Mouse (Mus musculus): ENCODE results near the gene Tbc1d7.

Gene Tbc1d7

DNA sequence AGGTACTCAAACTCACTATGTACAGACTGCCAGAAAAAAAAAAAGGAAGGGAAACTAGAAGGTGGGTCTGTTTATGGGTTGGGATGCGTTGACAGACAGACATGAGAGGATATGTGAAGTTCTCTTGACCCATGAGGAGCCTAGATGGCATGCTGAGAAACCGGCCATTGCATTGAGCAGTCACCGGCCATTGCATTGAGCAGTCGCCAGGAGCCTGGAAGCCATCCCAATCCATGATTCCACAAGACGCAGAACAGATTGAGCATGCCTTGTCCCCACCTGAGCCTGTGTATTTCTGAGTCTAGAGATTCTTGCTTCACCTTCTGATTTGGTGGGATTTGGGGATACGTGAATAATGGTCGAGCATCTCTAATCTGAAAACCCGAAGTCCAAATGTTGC lies 22.6 kb upstream of the Tbc1d7 start:
- DNase-seq (ENCODE audit: low spot score in 2 of 2), result no peak

DNA sequence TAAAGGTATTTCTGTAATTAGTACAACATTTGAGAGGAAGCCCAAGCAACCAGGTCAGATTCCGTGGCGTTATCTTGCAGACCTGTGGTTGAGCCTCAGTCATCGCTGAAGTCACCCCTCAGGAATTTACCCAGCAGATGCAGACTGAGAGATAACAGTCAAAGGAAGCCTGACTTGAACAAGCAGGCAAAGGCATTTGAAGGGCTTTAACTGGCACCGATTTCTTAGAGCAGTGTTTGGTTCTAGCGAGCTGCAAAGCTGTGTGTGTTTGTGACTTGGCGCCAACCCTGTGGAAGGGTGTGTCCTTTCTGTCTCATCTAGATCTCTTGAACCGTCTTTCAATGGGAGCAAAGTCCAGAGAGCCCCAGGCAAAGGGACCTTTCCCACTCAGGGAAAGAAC lies 22.0 kb upstream of the Tbc1d7 start:
- no peak for DNase-seq (ENCODE audit: low spot score in 2 of 2)

DNA sequence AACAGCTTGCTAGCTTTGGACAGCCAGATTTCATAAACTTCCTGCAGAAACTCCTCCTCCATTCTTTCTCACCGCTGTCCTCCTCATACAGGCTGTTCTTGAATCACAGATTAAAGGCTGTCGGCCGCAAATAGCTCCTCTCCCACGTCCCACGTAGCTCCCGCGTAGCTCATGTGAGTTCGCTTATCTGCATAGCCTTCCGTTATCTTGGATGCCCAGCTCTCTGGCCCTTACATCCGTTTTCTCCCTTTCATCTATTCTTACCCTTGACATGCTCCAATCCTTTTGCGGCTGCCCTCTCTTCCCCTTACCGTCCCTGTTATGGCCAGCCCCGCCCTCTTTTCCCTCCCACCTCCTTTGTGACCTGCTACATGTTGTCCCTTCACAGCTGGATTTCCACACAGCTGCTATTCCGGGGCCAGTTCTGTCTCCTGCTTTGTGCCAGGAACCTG lies 20.5 kb upstream of the Tbc1d7 start:
- no peak for DNase-seq (ENCODE audit: low spot score in 2 of 2)

DNA sequence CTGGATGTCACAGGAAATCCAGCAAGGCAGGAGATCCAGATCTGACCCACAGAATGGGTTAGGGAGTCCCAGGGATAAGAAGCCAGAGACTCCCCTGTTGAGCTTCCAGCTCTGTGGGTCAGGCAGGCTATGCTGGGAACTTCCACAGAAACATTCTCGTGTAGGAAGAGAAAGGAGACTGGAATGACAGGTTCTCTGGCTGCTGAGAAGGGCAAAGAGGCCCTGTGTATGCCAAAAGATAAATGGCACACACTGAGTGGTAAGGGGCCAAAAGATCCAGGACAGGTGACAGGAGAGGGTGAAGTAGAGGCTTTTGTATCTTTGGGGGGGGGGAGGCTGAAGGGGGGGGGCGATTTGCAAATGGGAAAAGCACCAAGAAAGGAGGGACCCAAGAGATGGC lies 20.0 kb upstream of the Tbc1d7 start:
- DNase-seq (ENCODE audit: low spot score in 2 of 2), result no peak

DNA sequence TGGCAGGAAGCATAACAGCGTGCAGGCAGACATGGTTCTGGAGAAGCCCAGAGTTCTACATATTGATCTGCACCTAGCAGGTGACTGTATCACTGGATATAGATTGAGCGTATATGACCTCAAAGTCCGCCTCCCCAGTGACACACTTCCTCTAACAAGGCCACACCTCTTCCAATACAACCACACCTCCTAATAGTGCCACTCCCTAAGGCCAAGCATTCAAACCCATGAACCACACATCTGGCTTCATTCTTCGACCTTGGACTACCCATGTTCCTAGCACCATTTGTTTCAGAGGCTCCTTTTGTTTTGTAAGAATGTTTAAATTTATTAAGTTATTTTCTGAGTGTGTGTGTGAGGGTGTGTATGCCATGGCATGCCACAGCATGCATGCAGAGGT lies 16.4 kb upstream of the Tbc1d7 start:
- no peak for DNase-seq (ENCODE audit: low spot score in 2 of 2)

DNA sequence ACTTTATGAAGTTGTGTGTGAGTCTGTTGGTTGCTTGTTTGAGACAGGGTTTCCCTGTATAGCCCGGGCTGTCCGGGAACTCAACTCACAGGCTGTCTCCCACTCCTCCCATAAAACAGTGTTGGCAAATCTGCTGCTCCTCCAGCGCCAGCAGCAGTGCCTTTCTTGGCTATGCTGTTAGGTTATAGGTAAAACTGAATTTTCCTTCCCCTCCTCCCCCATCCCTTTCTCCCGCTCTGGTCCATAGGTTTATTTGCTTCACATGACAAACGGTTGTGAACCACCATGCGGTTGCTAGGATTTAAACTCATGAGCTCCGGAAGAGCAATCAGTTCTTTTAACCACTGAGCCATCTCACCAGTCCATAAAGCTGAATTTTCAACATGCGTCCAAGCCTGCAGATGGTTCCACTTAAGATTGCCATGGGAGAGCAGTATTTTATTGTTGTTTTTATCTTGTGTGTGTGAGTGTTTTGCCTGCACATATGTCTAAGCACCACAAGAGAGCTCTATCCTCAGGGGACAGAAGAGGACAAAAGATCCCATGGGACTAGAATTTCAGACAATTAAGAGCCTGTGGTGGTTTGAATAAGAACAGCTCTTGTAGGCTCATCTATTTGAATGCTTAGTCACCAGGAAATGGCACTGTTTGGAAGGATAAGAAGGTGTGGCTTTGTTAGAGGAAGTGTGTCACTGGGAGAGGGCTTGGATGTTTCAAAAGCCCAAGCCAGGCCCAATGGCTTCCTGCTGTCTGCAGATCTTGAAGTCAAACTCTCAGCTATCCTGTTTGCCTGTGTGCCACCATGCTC lies 12.2 kb upstream of the Tbc1d7 start:
- no peak for DNase-seq (ENCODE audit: low spot score in 2 of 2)

DNA sequence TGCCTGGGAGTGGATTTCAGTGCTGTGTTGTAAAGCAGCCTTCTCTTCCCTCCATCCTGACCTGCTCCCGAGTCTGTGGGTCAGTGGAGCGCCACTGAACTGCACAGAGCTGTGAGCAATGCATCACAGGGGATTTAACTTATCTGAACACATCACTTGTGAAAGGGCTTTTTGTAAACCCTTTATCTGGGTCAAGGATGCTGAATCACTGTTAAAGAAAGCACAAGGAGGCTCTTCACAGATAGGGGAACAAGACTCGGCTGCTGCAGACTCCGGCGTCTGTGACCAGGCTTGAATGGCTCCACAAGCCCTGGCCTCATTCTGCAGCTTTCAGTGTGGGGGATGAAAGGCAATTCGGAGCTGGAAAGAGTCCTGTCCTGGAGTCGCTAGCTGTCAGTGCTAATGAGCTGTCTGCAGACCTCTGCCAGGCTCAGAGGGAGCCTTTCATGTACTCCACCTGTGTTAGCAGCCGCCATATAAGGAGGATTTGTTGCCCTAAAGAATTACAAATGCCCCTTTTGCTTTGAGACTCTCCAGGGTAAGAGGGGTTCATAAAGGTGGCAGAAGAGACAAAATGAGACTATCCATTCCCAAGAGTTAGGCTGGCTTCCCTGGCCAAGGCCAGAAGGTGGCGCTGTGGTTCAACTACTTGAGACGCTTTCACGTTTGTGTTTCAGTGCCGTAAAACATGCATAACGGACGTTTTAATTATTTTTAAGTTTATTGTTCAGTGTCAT lies 11.3 kb upstream of the Tbc1d7 start:
- DNase-seq (ENCODE audit: low spot score in 2 of 2), result peak; percentile 57 to 80

DNA sequence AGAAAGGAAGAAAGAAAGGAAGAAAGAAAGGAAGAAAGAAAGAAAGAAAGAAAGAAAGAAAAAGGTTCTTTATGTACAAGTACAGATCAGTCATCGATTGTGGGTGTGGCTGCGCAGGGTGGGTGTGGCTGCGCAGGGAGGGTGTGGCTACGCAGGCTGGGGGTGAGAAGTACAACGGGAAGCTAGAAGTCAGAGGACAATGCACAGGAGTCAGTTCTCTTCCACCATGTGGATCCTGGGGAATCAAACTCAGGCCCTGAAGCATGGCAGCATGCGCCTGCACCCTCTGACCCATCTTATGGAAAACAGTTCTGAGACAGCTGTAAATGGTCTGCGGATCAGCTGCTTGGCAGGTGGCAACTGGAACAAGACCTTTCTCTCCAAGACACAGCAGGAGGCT lies 9.8 kb upstream of the Tbc1d7 start:
- no peak for DNase-seq (ENCODE audit: low spot score in 2 of 2)

DNA sequence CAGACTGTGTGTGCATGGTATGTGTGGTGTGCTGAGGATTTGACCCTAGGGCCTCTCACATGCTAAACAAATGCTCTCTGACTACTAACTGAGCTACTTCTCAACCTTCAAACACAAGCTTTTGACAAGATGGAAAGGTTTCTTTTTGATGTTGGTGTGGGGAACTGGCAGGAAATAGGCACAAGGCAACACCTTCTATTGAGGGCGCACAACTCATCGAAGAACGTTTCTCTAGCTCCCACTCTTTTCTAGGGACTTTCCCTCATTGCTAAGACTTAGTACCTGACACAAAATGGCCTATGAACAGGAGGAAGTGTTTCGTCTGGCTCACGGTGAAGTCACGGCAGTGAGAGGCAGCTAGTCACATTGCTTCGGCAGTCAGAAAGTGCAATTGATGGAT lies 6.0 kb upstream of the Tbc1d7 start:
- no peak for DNase-seq (ENCODE audit: low spot score in 2 of 2)

DNA sequence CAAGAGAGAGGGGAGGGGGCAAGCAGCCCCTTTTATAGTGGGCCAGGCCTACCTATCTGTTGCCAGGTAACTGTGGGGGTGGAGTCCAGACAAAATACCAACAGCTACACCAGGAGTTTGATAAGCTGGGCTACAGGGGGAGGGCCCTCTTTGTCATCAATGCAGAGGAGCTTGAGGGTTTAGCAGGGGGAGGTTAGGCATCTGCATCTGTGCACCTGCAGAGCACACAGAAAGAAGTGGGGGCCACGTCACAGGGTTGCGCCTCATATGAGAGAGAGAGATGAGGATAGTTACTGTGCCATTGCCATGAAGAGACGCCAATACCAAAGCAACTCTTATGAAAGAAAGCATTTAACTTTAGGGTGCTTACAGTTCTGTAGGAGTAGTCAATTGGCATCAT lies 5.4 kb upstream of the Tbc1d7 start:
- DNase-seq (ENCODE audit: low spot score in 2 of 2), result no peak

DNA sequence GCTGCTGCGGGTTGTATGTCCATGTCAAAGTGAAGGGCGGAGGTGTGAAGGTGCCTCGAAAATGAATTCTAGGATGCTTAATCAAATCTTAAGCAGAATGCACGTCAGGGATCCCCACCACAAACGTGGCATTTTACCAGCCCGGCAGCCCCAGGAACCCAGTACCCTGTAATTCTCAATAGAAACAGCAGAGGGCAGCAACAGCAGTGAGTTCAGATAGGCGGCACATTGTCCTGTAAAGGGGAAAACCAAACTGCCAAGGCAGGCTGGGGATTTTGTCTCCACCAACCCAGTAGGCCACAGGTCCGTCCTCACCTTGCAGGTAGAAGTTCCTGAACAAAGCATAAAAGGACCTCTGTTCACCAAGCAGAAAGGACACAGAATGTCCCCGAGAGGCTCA lies 2.0 kb upstream of the Tbc1d7 start:
- DNase-seq (ENCODE audit: low spot score in 2 of 2), result peak; percentile 38 to 68

DNA sequence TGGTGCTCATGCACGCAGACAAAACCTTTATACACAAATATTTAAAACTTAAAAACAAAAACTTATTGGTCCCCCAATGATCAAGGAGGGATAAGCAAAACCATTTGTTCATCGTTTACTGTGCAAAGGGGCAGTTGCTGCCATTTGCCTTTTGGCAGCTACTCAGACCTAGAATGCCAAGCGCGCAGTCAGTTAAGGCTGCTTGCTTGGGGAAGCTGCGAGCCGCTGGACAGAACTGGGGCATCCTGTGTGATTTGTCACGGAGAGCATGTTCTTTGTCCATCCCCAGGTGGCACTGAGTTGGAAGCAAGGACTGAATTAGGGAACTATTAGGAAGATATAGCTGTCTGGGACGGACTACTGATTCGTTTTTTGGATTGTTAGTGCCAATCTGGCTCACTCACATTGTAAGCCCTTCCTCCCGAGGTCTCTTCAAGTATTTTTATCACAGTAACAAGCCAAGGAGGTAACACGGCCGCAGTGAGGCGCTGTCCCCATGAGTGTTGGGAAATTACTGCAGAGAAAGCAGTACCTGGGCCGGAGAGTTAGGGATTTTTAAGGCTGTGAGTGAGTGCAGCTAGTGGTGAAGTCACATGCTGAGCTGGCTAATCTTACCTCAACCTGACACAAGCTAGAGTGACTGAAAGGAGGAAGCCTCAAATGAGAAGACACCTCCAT lies 874 bp upstream of the Tbc1d7 start:
- DNase-seq (ENCODE audit: low spot score in 2 of 2), result no peak

DNA sequence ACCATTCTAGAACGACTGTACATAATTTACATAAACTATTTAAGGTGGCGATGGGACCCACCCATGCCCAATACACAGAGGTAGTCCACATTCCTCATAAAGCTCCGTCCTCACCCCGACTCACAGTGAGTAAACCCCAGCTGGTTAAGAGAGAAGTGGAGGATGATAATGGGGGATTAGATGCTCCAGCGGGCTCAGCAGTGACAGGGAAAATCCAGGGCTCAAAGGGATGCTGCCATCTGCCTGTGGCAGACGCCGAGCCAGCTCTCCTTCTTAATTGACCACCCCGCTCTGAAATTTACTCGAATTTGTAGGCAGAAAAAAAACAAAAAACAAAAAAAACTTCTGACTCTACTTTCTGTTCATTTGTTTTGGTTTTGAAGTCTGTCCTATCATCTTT lies 3.6 kb downstream of the Tbc1d7 start:
- DNase-seq (ENCODE audit: low spot score in 2 of 2), result no peak

DNA sequence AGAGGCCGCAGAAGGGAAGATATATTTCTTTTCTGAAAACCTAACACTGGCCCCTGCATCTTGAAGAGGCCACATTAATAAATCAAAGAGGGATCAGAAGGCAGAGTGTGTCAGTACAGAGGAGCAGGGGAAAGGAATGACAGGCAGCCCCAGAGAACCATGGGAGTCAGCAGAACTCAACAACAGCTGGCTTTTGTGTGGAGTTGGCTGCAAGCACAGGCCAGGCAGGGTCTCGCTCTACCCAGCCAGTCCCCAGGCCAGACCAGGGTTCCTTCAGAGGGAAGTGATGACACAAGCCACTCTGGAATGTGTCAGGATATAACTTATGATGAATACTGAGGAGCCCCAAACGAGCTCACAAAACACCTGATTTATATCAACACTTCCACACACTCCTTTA lies 11.9 kb downstream of the Tbc1d7 start:
- DNase-seq (ENCODE audit: low spot score in 2 of 2), result no peak

DNA sequence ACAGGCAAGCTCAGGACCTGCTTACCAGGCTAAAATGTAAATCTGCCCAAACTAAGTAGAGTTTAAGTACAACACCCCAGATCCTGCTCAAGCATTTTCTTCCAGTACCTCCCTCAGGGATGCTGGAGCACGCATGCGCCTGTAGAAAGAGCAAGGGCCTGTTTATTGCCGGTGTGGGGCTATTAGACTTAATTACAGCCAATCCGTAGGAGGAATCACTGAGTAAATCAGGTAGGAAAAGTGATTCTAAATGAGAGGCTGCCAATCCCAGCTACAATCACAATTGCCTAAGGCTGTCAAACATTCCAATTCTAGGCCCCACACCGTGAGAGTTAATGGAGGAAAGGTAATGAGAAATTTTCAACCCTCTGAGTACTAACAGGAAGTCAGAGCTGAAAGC lies 13.0 kb downstream of the Tbc1d7 start:
- no peak for DNase-seq (ENCODE audit: low spot score in 2 of 2)

DNA sequence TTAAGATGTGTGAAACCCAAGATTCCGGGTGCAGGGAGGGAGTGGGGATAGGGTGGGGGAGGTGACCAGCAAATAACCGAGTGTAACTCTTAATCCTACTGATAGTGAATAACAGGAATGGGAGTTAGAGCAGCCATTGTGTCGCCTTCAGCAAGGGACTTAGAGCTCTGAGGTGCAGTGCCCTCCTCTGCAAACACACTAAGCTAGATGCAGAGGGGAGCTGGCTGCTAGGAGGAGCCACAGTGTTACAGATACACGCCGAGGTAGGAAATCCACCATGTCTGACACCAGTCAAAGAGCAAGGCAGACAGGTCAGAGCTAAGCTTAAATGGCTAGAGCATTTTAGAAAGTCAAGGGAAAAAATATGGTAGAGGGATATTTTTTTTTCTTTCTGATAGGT lies 13.9 kb downstream of the Tbc1d7 start:
- DNase-seq (ENCODE audit: low spot score in 2 of 2), result no peak

DNA sequence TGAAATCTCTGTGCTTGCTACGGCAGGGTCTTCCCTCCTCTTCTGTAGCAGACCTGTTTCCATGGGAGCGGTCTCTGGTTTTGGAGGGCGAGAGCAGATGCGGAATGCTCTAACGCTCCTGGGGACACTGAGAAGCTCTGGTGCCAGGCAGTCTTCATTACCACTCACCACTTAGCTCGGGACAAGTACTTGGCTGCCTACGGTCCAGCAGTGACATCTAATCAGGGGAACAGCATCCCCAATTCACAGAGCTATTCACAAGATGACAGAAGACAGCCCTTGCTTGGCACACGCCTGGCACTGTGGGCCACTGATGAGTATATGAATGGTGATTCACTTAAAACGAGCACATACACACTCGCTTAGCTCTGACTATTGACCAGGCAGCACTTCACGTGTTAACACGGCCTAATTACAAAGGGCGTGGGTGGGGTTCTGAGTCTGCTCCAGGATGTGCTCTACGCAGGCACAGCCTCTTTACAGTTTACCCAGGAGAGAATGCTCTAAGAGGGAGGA lies 19.2 kb downstream of the Tbc1d7 start:
- DNase-seq (ENCODE audit: low spot score in 2 of 2), result no peak

DNA sequence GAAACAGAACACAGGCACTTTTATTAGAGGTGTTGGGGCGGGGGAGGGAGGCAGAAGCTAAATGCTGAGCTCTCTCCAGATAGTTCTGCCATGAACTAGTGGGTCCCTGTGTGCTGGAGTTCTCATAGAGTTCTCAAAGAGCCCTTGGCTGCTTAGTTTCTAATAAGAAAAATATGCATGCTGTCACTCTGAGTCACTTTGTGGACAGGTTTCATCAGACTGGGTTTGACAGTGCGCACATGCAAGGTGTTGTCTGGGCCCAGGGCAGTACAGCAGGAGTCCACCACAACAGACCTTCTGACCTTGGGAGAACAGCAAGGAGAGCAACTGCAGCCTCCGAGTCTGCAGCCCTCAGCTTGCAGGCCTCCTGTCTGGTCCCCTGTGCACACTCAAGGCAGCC lies 21.6 kb downstream of the Tbc1d7 start:
- DNase-seq (ENCODE audit: low spot score in 2 of 2), result no peak

DNA sequence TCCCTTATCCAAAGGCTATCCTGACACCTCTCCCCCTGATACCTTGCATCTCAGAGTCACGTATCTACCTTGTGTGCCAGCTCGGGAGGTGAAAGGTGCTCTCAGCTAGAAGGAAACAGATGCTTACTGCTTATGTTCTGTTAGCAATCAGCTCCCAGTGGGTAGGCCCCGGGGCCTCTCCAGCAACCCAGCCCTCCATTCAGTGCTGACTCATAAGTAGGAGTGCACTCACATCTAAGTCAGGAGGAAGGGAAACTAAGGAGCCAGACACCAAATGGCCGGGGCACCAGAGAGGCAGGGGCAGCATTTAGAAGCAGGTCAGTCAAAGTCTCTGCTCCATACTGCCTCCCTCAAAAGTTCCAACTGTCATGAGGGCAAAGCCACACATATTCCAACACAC lies 22.6 kb downstream of the Tbc1d7 start:
- DNase-seq (ENCODE audit: low spot score in 2 of 2), result no peak

DNA sequence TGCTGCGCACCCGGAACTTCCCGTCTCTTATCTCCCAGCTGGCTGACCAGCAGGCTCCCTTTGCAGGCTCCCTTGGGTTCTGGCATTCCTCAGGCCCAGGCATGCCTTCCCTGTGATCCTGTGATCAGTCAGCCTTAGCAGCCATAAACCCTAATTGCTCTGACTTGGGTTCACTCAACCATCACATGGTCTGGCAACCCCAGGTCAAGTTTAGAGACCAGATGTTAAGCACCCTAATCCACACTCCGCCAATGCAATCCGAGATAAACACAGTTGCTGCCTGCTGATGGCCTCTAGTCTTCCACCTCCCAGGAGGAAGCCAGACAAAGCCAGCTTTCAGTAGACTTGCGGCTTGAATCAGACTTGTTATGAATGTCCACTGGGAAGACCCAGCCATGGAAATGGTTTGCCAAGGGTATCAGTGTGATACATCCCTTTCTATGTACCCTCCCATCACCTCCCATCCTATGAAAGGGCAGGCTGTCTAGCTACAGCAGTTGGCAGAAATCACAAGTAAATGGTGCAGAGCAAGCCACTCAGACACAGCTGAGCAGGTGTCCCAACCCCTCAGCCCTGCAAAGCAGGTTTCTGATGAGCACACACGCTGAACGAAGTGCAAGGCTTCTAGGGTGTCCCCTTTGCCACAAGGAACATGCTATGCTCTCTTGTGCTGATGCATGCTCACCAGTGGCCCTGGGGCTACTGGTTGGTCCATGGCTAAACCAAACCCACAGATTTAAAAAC lies 24.6 kb downstream of the Tbc1d7 start:
- DNase-seq (ENCODE audit: low spot score in 2 of 2), result no peak

DNA sequence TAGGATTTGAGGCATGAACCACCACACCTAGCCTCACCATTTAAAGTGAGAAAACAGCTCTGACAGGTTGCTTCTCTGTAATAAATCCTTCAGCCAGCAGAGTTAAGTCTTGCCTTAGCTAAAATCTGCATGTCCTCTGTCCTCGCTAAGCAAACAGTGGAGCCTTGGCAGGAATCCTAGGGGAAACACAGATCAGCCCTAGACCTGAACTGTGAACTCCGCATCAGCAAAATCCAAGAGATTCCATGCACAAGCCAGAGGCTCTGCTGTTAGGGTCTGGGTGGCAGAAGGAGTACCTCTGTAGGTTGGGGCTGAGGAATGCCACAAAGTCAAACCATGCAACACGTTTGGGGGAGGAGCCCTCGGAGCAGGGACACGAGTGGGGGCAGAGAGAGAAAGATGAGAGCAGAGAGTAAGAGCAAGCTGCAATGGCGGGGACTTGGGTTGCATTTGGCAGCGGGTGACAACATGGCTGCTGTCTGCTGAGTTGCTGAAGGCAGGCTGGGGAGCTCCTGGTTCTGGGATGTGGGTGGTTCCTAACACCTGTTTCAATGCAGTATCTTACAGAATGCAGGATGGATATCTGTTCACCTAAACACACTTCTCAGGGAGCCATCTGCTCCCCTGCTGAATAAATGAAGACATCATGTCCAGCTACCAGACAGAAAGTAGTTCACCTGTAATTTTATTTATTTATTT lies 26.4 kb downstream of the Tbc1d7 start:
- DNase-seq (ENCODE audit: low spot score in 2 of 2), result no peak
